Mouse (Mus musculus): ENCODE measurements around the gene Nin. TPM values are rescaled to one million over a fixed set of nuclear protein-coding genes. Genes with fewer than 3 reads are reported as not detected.

The Nin gene
- polyA plus RNA-seq, 1 experiment, result 5.0 TPM

DNA sequence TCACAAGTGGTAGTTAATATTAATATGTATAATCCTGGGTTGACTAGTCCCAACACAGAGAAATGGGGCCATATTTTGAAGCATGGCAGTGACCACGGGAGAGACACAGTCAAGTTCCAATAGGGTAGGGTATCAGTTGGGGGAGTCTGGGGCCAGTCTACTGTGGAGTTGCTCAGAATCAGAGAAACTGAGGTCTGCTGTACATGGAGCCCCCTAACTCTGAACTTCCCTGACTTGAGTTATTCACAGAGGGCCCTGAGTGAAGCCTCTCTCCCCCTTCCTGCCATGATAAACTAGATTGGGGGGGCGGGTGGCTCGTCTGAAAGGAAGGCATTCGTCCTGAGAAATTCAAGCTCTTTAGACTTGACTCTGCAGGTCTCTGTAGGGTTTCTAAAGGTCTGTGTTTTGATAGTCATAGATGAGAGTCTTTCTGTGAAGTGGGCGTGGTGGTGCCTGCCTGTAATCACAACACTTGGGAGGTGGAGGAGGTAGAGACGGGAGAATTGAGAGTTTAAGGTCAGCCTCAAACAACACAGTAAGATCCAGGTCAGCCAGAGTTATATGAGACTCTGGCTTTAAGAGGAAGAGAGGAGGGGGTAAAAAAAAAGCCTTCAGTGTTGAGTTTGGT is 20.1 kb downstream of the Nin start:
- no peak for TF ChIP-seq E2F4 (IDR thresholded peaks at IDR 0.05; ENCODE audit: insufficient read depth)
- no peak for TF ChIP-seq REST (IDR thresholded peaks at IDR 0.05; ENCODE audit: insufficient read depth, insufficient read length)
- TF ChIP-seq CEBPB (IDR thresholded peaks at IDR 0.05; ENCODE audit: insufficient read depth, poor library complexity, severe bottlenecking), result no peak
- no peak for TF ChIP-seq MYOD1 (IDR thresholded peaks at IDR 0.05; ENCODE audit: control insufficient read depth in 1 of 3, insufficient read length in 2 of 3, low read depth in 2 of 3)
- TF ChIP-seq MYOG (IDR thresholded peaks at IDR 0.05; ENCODE audit: control insufficient read depth in 1 of 3, insufficient read depth in 1 of 3, insufficient read length in 2 of 3, low read depth in 2 of 3), result no peak
- TF ChIP-seq TCF3 (IDR thresholded peaks at IDR 0.05; ENCODE audit: insufficient read length, low read depth), result no peak
- TF ChIP-seq SRF (IDR thresholded peaks at IDR 0.05; ENCODE audit: control insufficient read depth, insufficient read length, low read depth), result no peak
- TF ChIP-seq USF1 (IDR thresholded peaks at IDR 0.05; ENCODE audit: low read depth), result no peak
- no peak for TF ChIP-seq MAX (IDR thresholded peaks at IDR 0.05; ENCODE audit: low read depth)
- TF ChIP-seq POLR2AphosphoS2 (IDR thresholded peaks at IDR 0.05; ENCODE audit: insufficient read length, low read depth), result no peak
- TF ChIP-seq TCF12 (IDR thresholded peaks at IDR 0.05; ENCODE audit: insufficient read depth, poor library complexity, severe bottlenecking), result no peak
- TF ChIP-seq POLR2A (IDR thresholded peaks at IDR 0.05; ENCODE audit: insufficient read length, low read depth), result no peak
- H3K27me3 ChIP-seq (ENCODE audit: control insufficient read depth, insufficient read depth, insufficient read length), result no peaks in the 10 kb centered on the region
- H3K4me3 ChIP-seq, result no peak overlapping the region
- no peak overlapping the region for H3ac ChIP-seq (ENCODE audit: control insufficient read depth, insufficient read length)
- H3K79me2 ChIP-seq (ENCODE audit: control insufficient read depth, insufficient read depth), result peaks cover 13% of the 10 kb centered on the region
- no peaks in the 10 kb centered on the region for H3K36me3 ChIP-seq (ENCODE audit: control insufficient read depth, insufficient read depth)
- H3K4me2 ChIP-seq (ENCODE audit: low read depth), result no peak overlapping the region

DNA sequence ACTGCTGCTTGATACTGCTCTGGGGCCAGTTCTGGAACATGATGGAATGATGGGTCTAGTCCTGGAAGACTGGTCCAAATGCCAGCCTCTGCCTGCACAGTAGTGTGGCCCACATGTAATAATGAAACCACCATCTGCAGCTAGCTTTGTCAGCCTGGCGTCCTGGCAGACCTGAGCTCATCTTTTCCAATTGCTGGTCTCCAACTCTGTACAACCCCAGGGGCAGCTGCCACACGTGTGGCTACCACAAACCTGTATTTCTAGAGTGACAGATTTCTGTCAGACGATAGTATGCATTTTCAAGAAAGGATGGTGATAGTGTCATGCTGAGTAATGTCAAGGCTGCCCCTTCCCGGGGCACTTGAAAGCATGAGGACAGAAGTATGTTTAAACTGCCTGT is 25.2 kb downstream of the Nin start:
- H3K4me3 ChIP-seq, result no peak overlapping the region
- no peak overlapping the region for H3ac ChIP-seq (ENCODE audit: control insufficient read depth, insufficient read length)
- no peaks in the 10 kb centered on the region for H3K27me3 ChIP-seq (ENCODE audit: control insufficient read depth, insufficient read depth, insufficient read length)
- H3K36me3 ChIP-seq (ENCODE audit: control insufficient read depth, insufficient read depth), result no peaks in the 10 kb centered on the region
- H3K4me2 ChIP-seq (ENCODE audit: low read depth), result no peak overlapping the region
- H3K79me2 ChIP-seq (ENCODE audit: control insufficient read depth, insufficient read depth), result no peaks in the 10 kb centered on the region
- TF ChIP-seq POLR2A (IDR thresholded peaks at IDR 0.05; ENCODE audit: insufficient read length, low read depth), result no peak
- no peak for TF ChIP-seq REST (IDR thresholded peaks at IDR 0.05; ENCODE audit: insufficient read depth, insufficient read length)
- no peak for TF ChIP-seq TCF12 (IDR thresholded peaks at IDR 0.05; ENCODE audit: insufficient read depth, poor library complexity, severe bottlenecking)
- TF ChIP-seq MYOG (IDR thresholded peaks at IDR 0.05; ENCODE audit: control insufficient read depth in 1 of 3, insufficient read depth in 1 of 3, insufficient read length in 2 of 3, low read depth in 2 of 3), result no peak
- TF ChIP-seq CEBPB (IDR thresholded peaks at IDR 0.05; ENCODE audit: insufficient read depth, poor library complexity, severe bottlenecking), result no peak
- no peak for TF ChIP-seq SRF (IDR thresholded peaks at IDR 0.05; ENCODE audit: control insufficient read depth, insufficient read length, low read depth)
- no peak for TF ChIP-seq TCF3 (IDR thresholded peaks at IDR 0.05; ENCODE audit: insufficient read length, low read depth)
- no peak for TF ChIP-seq USF1 (IDR thresholded peaks at IDR 0.05; ENCODE audit: low read depth)
- no peak for TF ChIP-seq E2F4 (IDR thresholded peaks at IDR 0.05; ENCODE audit: insufficient read depth)
- no peak for TF ChIP-seq MAX (IDR thresholded peaks at IDR 0.05; ENCODE audit: low read depth)
- TF ChIP-seq MYOD1 (IDR thresholded peaks at IDR 0.05; ENCODE audit: control insufficient read depth in 1 of 3, insufficient read length in 2 of 3, low read depth in 2 of 3), result no peak
- TF ChIP-seq POLR2AphosphoS2 (IDR thresholded peaks at IDR 0.05; ENCODE audit: insufficient read length, low read depth), result no peak

DNA sequence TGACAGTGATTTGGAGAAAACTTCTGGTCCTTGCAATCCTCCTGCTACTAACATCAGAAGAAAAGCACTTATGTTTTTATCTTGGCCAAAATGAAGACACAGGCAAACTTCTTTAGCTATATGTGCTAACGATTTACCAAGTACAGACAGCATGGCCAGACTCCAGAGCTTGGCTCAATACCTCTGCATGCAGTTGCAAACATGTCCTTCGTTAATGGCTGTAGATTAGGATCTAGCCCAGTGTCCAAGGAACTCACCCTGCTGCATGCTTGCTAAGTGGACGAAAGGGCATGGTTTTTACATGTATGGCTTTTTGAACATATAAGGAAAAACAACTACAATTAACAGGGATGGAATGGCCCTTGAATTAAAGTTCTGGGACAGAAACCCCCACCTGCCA is 28.2 kb downstream of the Nin start:
- no peak overlapping the region for H3K4me3 ChIP-seq
- H3K4me2 ChIP-seq (ENCODE audit: low read depth), result no peak overlapping the region
- H3K36me3 ChIP-seq (ENCODE audit: control insufficient read depth, insufficient read depth), result no peaks in the 10 kb centered on the region
- no peaks in the 10 kb centered on the region for H3K79me2 ChIP-seq (ENCODE audit: control insufficient read depth, insufficient read depth)
- no peak for TF ChIP-seq E2F4 (IDR thresholded peaks at IDR 0.05; ENCODE audit: insufficient read depth)
- H3K27me3 ChIP-seq (ENCODE audit: control insufficient read depth, insufficient read depth, insufficient read length), result no peaks in the 10 kb centered on the region
- no peak overlapping the region for H3ac ChIP-seq (ENCODE audit: control insufficient read depth, insufficient read length)

DNA sequence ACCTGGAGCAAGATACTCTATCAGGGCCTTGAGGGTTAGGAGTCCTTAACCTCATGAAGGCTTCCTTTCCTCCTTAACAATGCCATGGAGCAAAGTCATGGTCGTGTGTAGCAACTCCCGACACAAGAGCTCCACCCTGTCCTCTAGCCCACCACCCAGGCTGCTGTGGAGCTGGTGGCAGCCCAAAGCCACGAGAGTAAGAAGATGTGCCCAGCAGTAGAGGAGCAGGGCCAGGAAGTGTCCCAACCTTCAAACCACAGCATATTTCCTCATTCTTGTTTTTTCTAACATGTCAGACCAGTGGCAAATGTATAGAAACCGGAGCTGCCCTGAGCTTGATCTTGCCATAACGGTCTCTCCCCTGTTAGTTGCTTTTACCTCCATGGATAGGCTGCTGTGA is 29.3 kb downstream of the Nin start:
- H3K79me2 ChIP-seq (ENCODE audit: control insufficient read depth, insufficient read depth), result no peaks in the 10 kb centered on the region
- TF ChIP-seq MYOD1 (IDR thresholded peaks at IDR 0.05; ENCODE audit: control insufficient read depth in 1 of 3, insufficient read length in 2 of 3, low read depth in 2 of 3) (no peak), USF1 (IDR thresholded peaks at IDR 0.05; ENCODE audit: low read depth) (no peak), SRF (IDR thresholded peaks at IDR 0.05; ENCODE audit: control insufficient read depth, insufficient read length, low read depth) (no peak)
- no peak overlapping the region for H3ac ChIP-seq (ENCODE audit: control insufficient read depth, insufficient read length)
- no peaks in the 10 kb centered on the region for H3K27me3 ChIP-seq (ENCODE audit: control insufficient read depth, insufficient read depth, insufficient read length)
- no peak overlapping the region for H3K4me2 ChIP-seq (ENCODE audit: low read depth)
- H3K4me3 ChIP-seq, result no peak overlapping the region
- H3K36me3 ChIP-seq (ENCODE audit: control insufficient read depth, insufficient read depth), result no peaks in the 10 kb centered on the region

DNA sequence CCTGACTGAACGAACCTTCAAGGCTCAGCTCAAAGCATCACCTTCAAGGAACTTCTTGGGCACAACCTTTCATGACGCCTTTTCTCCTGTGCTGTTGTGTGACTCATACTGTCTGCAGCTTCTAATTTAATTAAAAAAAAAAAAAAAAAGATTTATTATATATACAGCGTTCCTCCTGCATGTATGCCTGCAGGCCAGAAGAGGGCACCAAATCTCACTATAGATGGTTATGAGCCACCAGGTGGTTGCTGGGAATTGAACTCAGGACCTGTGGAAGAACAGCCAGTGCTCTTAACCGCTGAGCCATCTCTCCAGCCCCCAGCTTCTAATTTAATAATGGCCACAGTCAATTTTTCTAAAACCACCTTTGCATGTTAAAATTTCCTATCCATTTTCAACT is 29.8 kb downstream of the Nin start:
- H3K4me2 ChIP-seq (ENCODE audit: low read depth), result no peak overlapping the region
- no peaks in the 10 kb centered on the region for H3K36me3 ChIP-seq (ENCODE audit: control insufficient read depth, insufficient read depth)

More for the DNA sequence above, 29.8 kb downstream of the Nin start:
- Histone ChIP-seq H3ac (ENCODE audit: control insufficient read depth, insufficient read length) (no peak overlapping the region), H3K79me2 (ENCODE audit: control insufficient read depth, insufficient read depth) (no peaks in the 10 kb centered on the region), H3K4me3 (no peak overlapping the region), H3K27me3 (ENCODE audit: control insufficient read depth, insufficient read depth, insufficient read length) (no peaks in the 10 kb centered on the region)
- TF ChIP-seq REST (IDR thresholded peaks at IDR 0.05; ENCODE audit: insufficient read depth, insufficient read length) (no peak), MYOG (IDR thresholded peaks at IDR 0.05; ENCODE audit: control insufficient read depth in 1 of 3, insufficient read depth in 1 of 3, insufficient read length in 2 of 3, low read depth in 2 of 3) (no peak), TCF12 (IDR thresholded peaks at IDR 0.05; ENCODE audit: insufficient read depth, poor library complexity, severe bottlenecking) (no peak), TCF3 (IDR thresholded peaks at IDR 0.05; ENCODE audit: insufficient read length, low read depth) (no peak), CEBPB (IDR thresholded peaks at IDR 0.05; ENCODE audit: insufficient read depth, poor library complexity, severe bottlenecking) (no peak), USF1 (IDR thresholded peaks at IDR 0.05; ENCODE audit: low read depth) (no peak), MYOD1 (IDR thresholded peaks at IDR 0.05; ENCODE audit: control insufficient read depth in 1 of 3, insufficient read length in 2 of 3, low read depth in 2 of 3) (no peak), POLR2AphosphoS2 (IDR thresholded peaks at IDR 0.05; ENCODE audit: insufficient read length, low read depth) (no peak), MAX (IDR thresholded peaks at IDR 0.05; ENCODE audit: low read depth) (no peak), E2F4 (IDR thresholded peaks at IDR 0.05; ENCODE audit: insufficient read depth) (no peak), POLR2A (IDR thresholded peaks at IDR 0.05; ENCODE audit: insufficient read length, low read depth) (no peak), SRF (IDR thresholded peaks at IDR 0.05; ENCODE audit: control insufficient read depth, insufficient read length, low read depth) (no peak)
